Mouse (Mus musculus): Measurements from ENCODE around the gene Fam155a.

The Fam155a gene

DNA sequence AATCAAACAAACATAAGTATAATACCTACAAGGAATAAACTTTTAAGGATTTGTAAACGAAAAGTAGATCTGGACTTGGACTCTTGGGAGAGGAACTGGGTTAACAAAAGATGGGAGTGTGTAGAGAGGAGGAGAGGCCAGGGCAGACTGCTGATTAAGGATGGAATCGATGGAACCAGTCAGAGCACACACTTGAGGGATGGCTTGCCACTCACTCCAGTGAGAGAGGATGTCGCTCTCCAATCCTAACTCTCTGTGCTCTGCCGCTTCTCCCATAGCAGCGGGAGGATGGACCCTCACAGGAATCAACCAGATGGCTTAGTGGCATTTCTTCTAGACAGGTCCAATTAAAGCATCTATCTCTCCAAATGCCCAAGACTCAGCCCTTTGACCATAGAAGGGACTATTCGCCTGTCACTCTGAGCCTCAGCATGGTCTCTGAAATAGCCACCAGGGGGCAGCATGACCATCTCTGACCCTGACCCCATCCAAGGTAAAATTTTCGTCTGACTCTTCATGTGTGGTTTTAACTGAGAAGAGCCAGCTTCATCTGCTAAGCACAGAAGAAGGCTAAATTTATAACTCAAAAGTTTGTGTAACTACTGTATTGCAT, 422.3 kb downstream of the Fam155a start:
- DNase-seq (ENCODE audit: low read depth, low spot score): peak; percentile 12
- Histone ChIP-seq H3K27me3 (ENCODE audit: control insufficient read depth, insufficient read depth, low read length, poor library complexity, severe bottlenecking) (no peaks in the 10 kb centered on the region), H3K36me3 (ENCODE audit: control insufficient read depth, insufficient read depth, low read length, poor library complexity, severe bottlenecking) (no peaks in the 10 kb centered on the region)

DNA sequence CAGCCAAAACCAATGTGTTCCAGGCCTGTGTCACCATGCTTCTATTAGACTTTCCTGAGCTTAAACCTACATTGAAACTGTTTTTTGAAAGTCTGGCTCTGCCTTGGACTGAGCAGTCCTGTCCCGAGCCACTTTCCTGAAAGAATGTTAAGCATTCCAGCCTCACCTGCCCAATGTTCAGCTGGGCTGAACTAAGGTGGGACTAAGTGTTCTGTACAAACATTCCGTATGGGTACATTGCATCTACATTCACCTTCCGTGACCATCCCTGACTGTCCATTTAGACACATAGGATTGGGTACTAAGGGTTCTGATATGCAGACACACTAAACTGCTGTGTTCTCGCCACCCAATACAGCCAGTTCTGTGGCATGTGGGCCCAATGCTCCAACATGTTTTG, 423.8 kb downstream of the Fam155a start:
- DNase-seq (ENCODE audit: low read depth, low spot score): no peak
- no peaks in the 10 kb centered on the region for H3K27me3 ChIP-seq (ENCODE audit: control insufficient read depth, insufficient read depth, low read length, poor library complexity, severe bottlenecking)
- no peaks in the 10 kb centered on the region for H3K36me3 ChIP-seq (ENCODE audit: control insufficient read depth, insufficient read depth, low read length, poor library complexity, severe bottlenecking)

DNA sequence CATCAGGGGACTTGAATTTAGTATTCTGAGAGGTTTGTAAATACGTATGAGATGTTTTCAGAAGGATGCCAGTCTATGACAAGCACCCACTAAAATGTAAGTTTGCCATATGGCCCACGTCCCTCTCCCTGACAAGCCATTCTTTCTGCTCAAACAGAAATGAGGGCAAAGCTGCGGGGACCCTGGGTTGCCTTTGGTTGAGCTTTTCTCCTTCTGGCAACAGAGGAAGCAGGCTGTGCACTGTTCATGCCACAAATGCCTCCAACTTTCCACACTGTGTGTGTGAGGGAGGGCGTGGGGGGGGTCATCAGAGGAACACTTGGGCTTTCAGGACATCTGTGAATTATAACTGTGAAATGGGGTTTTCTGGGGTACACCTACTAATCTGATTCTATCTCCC, 426.8 kb downstream of the Fam155a start:
- H3K36me3 ChIP-seq (ENCODE audit: control insufficient read depth, insufficient read depth, low read length, poor library complexity, severe bottlenecking): no peaks in the 10 kb centered on the region
- DNase-seq (ENCODE audit: low read depth, low spot score): no peak
- no peaks in the 10 kb centered on the region for H3K27me3 ChIP-seq (ENCODE audit: control insufficient read depth, insufficient read depth, low read length, poor library complexity, severe bottlenecking)

DNA sequence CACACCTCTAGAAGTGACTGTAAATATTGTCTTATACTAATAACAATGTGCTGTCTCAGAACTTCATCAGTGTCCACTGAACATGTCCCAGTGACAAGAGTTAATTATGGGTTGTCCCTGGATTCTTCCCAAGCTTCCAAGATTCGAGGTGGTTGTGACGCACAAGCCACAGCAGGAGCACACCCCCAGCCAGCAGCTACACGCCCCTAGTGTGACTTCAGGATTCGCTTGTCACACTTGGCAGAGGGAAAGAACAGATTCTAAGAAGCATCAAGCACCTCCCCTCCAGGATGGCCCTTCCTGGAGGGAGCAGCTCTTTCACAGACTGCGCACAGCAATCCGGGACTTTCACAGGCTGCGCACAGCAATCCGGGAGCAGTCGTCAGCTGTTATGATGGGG, 428.0 kb downstream of the Fam155a start:
- DNase-seq (ENCODE audit: low read depth, low spot score): no peak
- H3K27me3 ChIP-seq (ENCODE audit: control insufficient read depth, insufficient read depth, low read length, poor library complexity, severe bottlenecking): no peaks in the 10 kb centered on the region
- H3K36me3 ChIP-seq (ENCODE audit: control insufficient read depth, insufficient read depth, low read length, poor library complexity, severe bottlenecking): no peaks in the 10 kb centered on the region

DNA sequence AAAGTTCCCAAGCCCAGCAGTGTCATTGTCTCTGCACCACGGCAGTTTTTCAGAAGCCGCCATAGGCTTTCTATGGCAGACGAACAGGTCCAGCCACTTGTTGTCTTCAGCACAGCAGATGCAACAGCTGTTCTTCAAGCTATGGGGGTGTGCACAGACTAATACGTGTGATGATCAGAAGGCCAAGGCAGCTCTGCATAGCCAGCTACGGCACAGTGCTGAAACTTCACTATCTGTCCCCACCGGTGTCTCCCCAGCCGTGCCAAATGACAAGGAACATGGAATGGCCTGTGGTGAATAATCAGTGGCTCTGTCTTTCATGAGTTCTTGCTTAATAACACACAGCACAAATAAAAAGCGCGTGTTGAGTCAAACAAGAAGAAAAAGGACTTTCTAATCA, 428.4 kb downstream of the Fam155a start:
- Histone ChIP-seq H3K27me3 (ENCODE audit: control insufficient read depth, insufficient read depth, low read length, poor library complexity, severe bottlenecking) (no peaks in the 10 kb centered on the region), H3K36me3 (ENCODE audit: control insufficient read depth, insufficient read depth, low read length, poor library complexity, severe bottlenecking) (no peaks in the 10 kb centered on the region)
- no peak for DNase-seq (ENCODE audit: low read depth, low spot score)

DNA sequence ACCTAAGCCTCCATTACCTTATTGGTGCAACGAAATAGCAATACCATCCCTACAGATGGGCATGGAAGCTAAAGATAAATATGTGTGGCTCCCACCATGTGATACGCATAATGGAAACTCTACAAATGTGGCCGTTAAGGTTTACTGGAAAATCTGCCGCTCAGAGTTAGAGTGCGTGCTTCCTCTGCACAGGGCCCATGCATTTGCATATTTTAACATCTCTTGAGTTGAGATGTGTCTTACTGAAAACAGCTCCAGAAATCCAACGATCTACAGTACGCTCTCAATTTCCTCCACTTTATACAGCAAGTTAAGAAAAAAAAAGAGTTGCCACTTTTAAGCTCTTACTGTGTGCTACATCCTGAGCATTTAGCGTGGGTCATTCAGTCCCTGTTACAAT, 433.1 kb downstream of the Fam155a start:
- Histone ChIP-seq H3K36me3 (ENCODE audit: control insufficient read depth, insufficient read depth, low read length, poor library complexity, severe bottlenecking) (no peaks in the 10 kb centered on the region), H3K27me3 (ENCODE audit: control insufficient read depth, insufficient read depth, low read length, poor library complexity, severe bottlenecking) (no peaks in the 10 kb centered on the region)
- DNase-seq (ENCODE audit: low read depth, low spot score): no peak

DNA sequence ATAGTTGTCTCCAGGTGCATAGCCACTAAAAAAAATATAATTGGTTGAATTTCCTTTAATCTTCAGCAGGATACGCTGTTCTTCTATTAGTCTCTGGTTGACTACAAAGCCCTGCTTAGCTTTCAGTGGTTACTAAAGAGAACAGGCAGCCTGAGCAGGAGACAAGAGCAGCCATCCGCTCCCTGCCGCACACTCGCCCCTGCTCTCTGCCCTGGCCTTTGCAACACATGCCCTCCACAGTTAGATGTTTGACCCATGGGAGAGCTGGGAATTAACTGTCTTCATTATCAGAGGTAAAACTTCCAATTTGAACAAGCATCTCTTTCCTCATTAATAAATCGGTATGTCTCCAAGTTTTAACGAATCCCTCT, 435.0 kb downstream of the Fam155a start:
- Histone ChIP-seq H3K36me3 (ENCODE audit: control insufficient read depth, insufficient read depth, low read length, poor library complexity, severe bottlenecking) (no peaks in the 10 kb centered on the region), H3K27me3 (ENCODE audit: control insufficient read depth, insufficient read depth, low read length, poor library complexity, severe bottlenecking) (no peaks in the 10 kb centered on the region)
- no peak for DNase-seq (ENCODE audit: low read depth, low spot score)

DNA sequence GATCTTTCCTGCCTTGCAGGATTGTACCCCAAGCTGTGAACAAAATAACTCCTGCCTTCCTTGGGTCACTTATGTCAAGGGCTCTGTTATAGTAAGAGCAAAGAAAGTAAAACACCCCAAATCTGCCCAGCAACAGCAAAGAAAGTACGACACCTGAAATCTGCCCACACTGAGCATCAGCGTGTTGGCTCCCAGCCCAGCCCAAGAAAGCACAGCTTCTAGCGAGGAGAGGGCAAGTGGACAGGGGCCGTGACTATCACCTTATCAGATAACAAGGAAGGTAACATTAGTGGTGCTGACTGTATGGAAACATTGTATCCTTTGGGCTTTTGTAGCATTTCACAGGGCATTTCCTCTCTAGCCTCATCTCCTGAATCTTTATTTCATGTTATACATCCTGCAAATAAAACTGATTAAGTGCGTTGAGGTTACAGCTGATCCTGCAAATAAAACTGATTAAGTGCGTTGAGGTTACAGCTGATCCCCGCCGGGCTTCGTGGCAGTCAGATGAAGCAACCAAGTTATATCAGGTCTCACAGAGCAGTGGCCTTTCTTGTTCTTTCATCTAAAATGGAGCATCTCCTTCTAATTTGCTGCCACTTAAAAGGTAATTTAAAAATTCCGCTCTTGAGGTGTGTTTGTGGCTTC, 435.6 kb downstream of the Fam155a start:
- Histone ChIP-seq H3K36me3 (ENCODE audit: control insufficient read depth, insufficient read depth, low read length, poor library complexity, severe bottlenecking) (no peaks in the 10 kb centered on the region), H3K27me3 (ENCODE audit: control insufficient read depth, insufficient read depth, low read length, poor library complexity, severe bottlenecking) (no peaks in the 10 kb centered on the region)
- DNase-seq (ENCODE audit: low read depth, low spot score): no peak

DNA sequence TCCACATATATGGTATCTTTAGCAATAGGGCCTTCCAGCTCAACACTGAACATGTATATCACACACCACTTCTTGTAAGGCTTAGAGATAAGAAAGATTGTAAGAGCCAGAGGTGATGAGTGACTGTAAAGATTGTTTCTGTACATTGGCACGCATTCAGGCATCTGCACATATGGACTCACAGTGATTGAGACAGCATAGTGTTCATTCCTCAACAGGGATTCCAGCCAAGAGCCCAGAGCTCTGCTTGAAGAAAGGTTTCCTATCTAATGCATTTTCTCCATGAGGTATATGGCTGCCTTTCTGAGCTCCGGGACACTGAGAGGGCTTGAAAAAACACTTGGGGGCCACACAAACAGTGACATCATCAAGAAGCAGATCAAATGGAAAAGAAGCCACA, 438.2 kb downstream of the Fam155a start:
- no peak for DNase-seq (ENCODE audit: low read depth, low spot score)
- H3K27me3 ChIP-seq (ENCODE audit: control insufficient read depth, insufficient read depth, low read length, poor library complexity, severe bottlenecking): no peaks in the 10 kb centered on the region
- no peaks in the 10 kb centered on the region for H3K36me3 ChIP-seq (ENCODE audit: control insufficient read depth, insufficient read depth, low read length, poor library complexity, severe bottlenecking)

DNA sequence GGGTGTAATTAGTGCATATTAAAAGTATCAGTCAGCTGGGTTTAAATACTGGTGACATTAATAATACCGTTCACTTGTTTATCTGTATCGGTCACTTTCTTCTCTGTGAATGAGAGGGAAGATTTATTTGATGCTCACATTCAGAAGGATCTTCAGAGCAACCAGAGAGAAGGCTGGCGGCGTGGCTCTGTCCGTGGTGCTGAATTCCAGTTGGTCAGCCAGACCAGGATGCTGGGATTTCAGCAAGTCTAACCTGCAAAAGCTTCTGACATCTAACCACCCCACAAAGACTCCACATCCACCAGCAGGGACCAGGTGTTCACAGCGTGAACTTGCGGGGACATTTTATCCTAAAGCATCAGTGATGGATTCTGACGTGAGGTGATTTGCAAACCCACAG, 461.5 kb downstream of the Fam155a start:
- no peak for DNase-seq (ENCODE audit: low read depth, low spot score)
- Histone ChIP-seq H3K36me3 (ENCODE audit: control insufficient read depth, insufficient read depth, low read length, poor library complexity, severe bottlenecking) (no peaks in the 10 kb centered on the region), H3K27me3 (ENCODE audit: control insufficient read depth, insufficient read depth, low read length, poor library complexity, severe bottlenecking) (no peaks in the 10 kb centered on the region)

DNA sequence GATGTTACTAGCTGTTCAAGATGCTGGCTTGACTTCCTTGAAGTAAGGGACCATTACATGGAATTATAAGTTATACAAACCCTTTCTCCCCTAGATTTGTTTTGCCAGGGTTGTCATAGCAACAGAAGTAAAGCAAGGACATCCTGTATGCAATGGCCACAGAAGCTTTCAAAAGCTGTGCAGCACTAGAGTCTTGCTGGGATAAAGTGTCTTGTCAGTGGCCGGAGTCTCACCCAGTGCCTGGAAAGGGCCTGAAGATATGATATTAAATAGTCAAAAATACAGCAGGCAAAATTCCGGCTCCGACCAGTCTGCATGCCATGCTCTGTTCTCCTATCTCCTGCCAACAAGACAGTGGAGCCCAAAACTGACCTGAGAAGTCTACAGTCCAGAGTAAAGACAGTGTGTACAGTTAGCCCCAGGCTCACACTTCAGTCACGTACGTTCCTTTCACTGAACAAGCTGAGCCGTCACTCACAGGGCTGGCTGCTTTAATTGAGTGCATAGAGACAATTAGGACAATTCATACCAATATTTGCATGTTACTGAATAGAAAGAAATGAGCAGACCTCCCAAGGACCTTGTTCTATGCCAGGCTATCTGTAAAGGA, 467.3 kb downstream of the Fam155a start:
- no peak for DNase-seq (ENCODE audit: low read depth, low spot score)
- no peaks in the 10 kb centered on the region for H3K36me3 ChIP-seq (ENCODE audit: control insufficient read depth, insufficient read depth, low read length, poor library complexity, severe bottlenecking)
- H3K27me3 ChIP-seq (ENCODE audit: control insufficient read depth, insufficient read depth, low read length, poor library complexity, severe bottlenecking): no peaks in the 10 kb centered on the region

DNA sequence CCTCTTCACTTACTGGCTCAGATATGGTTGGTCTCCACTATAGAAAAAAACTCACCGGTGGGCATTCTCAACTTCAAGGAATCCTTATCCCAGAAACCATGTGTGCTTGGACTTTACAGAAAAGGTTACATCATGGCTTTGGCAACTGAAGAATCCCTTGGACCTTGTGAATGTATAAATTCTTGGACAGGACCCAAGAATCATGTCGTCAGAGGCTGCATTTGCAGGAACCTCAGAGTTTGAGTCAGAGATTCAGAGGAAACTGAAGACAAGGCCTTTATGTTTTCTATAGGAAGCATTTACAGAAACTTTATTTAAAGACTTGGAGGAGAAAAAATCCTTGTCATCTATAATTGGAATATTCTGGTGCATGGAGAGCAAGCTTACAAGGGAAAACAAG, 475.9 kb downstream of the Fam155a start:
- no peaks in the 10 kb centered on the region for H3K27me3 ChIP-seq (ENCODE audit: control insufficient read depth, insufficient read depth, low read length, poor library complexity, severe bottlenecking)
- DNase-seq (ENCODE audit: low read depth, low spot score): no peak
- no peaks in the 10 kb centered on the region for H3K36me3 ChIP-seq (ENCODE audit: control insufficient read depth, insufficient read depth, low read length, poor library complexity, severe bottlenecking)

DNA sequence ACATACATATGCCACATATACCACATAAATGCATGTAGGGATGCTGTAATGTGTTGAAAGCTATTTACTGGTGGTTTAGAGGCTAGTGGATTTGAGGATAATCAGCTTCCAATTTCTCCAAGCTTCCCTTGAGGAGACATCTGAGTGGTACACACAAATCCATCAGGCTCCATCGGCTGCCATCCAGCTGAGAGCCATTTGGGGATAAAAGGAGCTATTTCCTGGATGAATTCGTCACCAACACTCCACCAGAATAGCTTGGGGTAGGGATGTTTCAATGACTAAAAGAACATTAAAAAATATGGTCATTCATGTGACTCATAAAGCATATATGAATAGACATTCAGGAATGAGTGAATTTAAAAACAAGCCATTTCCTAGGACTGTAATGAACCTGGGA, 478.4 kb downstream of the Fam155a start:
- no peaks in the 10 kb centered on the region for H3K27me3 ChIP-seq (ENCODE audit: control insufficient read depth, insufficient read depth, low read length, poor library complexity, severe bottlenecking)
- no peak for DNase-seq (ENCODE audit: low read depth, low spot score)

DNA sequence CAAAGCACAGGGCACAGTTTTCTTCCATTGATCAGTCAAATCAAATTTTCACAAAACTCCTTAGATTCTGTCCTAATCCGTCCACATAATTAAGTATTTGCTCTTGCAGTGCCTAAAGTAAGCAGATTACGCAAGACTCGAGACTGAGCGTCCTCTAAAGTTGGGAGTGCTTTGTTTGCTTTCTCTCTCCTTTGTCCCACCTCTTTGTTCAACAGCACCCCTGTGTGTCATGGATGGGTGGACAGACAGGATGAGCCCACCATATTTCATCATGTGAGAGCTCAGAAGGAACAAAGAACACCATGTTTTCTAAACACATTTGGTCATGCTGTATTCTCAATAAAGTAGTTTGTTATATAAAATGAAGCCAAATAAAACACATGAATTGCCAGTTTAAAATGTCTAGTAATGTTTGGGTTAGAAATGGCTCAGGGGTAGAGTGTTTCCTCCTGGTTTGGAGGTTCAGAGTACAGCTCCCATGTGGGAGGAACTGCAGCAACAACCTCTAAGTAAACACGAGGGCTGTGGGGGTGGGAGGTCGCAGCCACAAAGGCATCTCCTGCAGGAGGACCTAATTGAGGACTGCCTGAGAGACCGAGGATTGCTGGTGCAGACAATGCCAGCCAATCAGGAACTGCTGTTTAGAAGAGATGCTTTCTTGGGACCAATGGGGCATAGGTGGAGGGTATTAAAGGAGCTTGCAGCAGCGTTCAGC, 482.8 kb downstream of the Fam155a start:
- H3K27me3 ChIP-seq (ENCODE audit: control insufficient read depth, insufficient read depth, low read length, poor library complexity, severe bottlenecking): no peaks in the 10 kb centered on the region
- no peaks in the 10 kb centered on the region for H3K36me3 ChIP-seq (ENCODE audit: control insufficient read depth, insufficient read depth, low read length, poor library complexity, severe bottlenecking)
- no peak for DNase-seq (ENCODE audit: low read depth, low spot score)

More for the DNA sequence above, 478.4 kb downstream of the Fam155a start:
- H3K36me3 ChIP-seq (ENCODE audit: control insufficient read depth, insufficient read depth, low read length, poor library complexity, severe bottlenecking): no peaks in the 10 kb centered on the region

DNA sequence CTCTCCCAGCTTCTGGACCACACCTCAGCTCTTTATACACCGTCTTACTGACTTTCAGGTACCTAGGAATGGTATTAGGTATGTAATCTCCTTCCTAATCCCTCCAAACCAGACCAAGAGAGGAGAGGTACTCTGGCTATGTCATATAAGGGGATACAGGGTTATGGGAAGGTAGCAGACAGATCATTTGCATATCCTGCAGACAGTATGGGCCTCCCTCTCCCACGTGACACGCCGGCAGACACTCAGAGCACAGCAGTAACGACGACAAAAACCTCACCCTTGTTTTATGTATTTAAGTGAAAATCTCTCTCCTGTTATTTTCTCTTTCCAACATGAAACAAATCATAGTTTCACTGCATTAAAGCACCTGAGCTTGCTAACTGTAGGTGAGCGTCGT, 496.8 kb downstream of the Fam155a start:
- no peaks in the 10 kb centered on the region for H3K27me3 ChIP-seq (ENCODE audit: control insufficient read depth, insufficient read depth, low read length, poor library complexity, severe bottlenecking)
- H3K36me3 ChIP-seq (ENCODE audit: control insufficient read depth, insufficient read depth, low read length, poor library complexity, severe bottlenecking): no peaks in the 10 kb centered on the region
- DNase-seq (ENCODE audit: low read depth, low spot score): no peak

Measured in splenic B cell, adult 2 months (primary cell).